Mouse (Mus musculus) megakaryocyte, embryonic 14.5 days (primary cell): ENCODE data around the gene Dok4.

Source experiments
- FLI1 ChIP-seq: IDR thresholded peaks from 2 replicates; pipeline ENCODE4 v1.6.1; 2012; ENCODE audit warnings: low read length, inconsistent platforms, mixed read lengths
- GATA1 ChIP-seq: IDR thresholded peaks from 3 replicates; pipeline ENCODE4 v1.6.1; 2012; ENCODE audit warnings: mixed read lengths, low read length, inconsistent platforms, borderline replicate concordance

DNA sequence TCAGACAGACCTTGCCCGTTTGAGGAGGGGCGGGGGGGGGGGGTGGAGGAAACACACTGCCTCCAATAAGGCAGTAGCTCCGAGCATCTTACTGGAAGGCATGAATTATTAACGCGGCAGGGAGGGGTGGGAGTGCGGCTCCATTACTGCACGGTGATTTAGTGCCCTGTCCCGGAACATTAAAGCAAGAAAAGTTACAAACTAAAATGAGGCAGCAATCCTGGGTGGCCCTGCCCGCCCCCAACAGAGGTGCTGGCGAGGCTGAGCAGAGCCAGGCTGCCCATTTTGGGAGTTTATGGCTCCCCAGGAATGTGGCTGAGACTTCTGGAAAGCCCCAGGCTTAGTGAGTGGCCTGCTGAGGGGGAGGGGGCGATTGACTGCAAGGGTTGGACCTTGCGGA lies 27.6 kb upstream of the Dok4 start:
- TF ChIP-seq GATA1 (no peak), FLI1 (no peak)
